Mouse (Mus musculus): ENCODE measurements around the gene Gm20388. TPM values are rescaled to one million over a fixed set of nuclear protein-coding genes. Genes with fewer than 3 reads are reported as not detected.
"Not testable (repeated sequence)": the region's sequence is repeated elsewhere in the genome, so short reads cannot be mapped to it uniquely, and the experiment has no call there.

The Gm20388 gene
- polyA plus RNA-seq, 1 experiment from 2014 or later: 5.3 TPM

GRCm38 (mm10) chr8:123022727-123023126 is 3112.1 kb downstream of the Gm20388 start:
- H3K4me1 ChIP-seq (replicated peaks; ENCODE audit: control insufficient read depth, insufficient read depth, low read length): peaks cover 27% of the 10 kb centered on the region
- no peak for ATAC-seq (replicated peaks; ENCODE audit: low FRiP score)
- 79% methylated on average over 3 of the region's 3 CpGs for WGBS

GRCm38 (mm10) chr8:123024226-123024625 is 3113.6 kb downstream of the Gm20388 start:
- H3K4me3 ChIP-seq (ENCODE audit: low read depth, low read length): no peak overlapping the region
- no peak overlapping the region for H3K9ac ChIP-seq (ENCODE audit: low read depth, low read length)
- no peak for ATAC-seq (replicated peaks; ENCODE audit: low FRiP score)
- WGBS: 93% methylated on average over 2 of the region's 2 CpGs
- H3K27me3 ChIP-seq (replicated peaks; ENCODE audit: control insufficient read depth, insufficient read depth, low read length): no peaks in the 10 kb centered on the region
- DNase-seq (ENCODE audit: low spot score): no peak
- no peak overlapping the region for H3K4me2 ChIP-seq
- H3K9me3 ChIP-seq (ENCODE audit: control insufficient read depth, low read length): no peaks in the 10 kb centered on the region
- H3K4me1 ChIP-seq (replicated peaks; ENCODE audit: control insufficient read depth, insufficient read depth, low read length): peaks cover 16% of the 10 kb centered on the region
- no peaks in the 10 kb centered on the region; the same call in 1 of the 2 replicates for H3K36me3 ChIP-seq (ENCODE audit: control insufficient read depth, insufficient read depth, low read length)
- H3K27ac ChIP-seq (ENCODE audit: low read depth, low read length): no peak overlapping the region

More at GRCm38 (mm10) chr8:123022727-123023126, 3112.1 kb downstream of the Gm20388 start:
- Histone ChIP-seq H3K4me3 (ENCODE audit: low read depth, low read length) (no peak overlapping the region), H3K4me2 (no peak overlapping the region), H3K27me3 (replicated peaks; ENCODE audit: control insufficient read depth, insufficient read depth, low read length) (no peaks in the 10 kb centered on the region), H3K36me3 (ENCODE audit: control insufficient read depth, insufficient read depth, low read length) (no peaks in the 10 kb centered on the region; the same call in 1 of the 2 replicates), H3K9ac (ENCODE audit: low read depth, low read length) (no peak overlapping the region), H3K27ac (ENCODE audit: low read depth, low read length) (no peak overlapping the region), H3K9me3 (ENCODE audit: control insufficient read depth, low read length) (no peaks in the 10 kb centered on the region)
- DNase-seq (ENCODE audit: low spot score): no peak

- no peaks in the 10 kb centered on the region; the same call in 1 of the 2 replicates for H3K36me3 ChIP-seq (ENCODE audit: control insufficient read depth, insufficient read depth, low read length)
- no peak overlapping the region for H3K4me3 ChIP-seq (ENCODE audit: low read depth, low read length)
- no peak overlapping the region for H3K9ac ChIP-seq (ENCODE audit: low read depth, low read length)
- H3K27me3 ChIP-seq (replicated peaks; ENCODE audit: control insufficient read depth, insufficient read depth, low read length): no peaks in the 10 kb centered on the region
- H3K9me3 ChIP-seq (ENCODE audit: control insufficient read depth, low read length): no peaks in the 10 kb centered on the region
- whole genome bisulfite sequencing: 75% methylated on average over 3 of the region's 3 CpGs
- no peak overlapping the region for H3K4me2 ChIP-seq
- ATAC-seq (replicated peaks; ENCODE audit: low FRiP score) (no peak), DNase-seq (ENCODE audit: low spot score) (no peak)
- no peak overlapping the region for H3K27ac ChIP-seq (ENCODE audit: low read depth, low read length)
- H3K4me1 ChIP-seq (replicated peaks; ENCODE audit: control insufficient read depth, insufficient read depth, low read length): peaks cover 19% of the 10 kb centered on the region
Observed at GRCm38 (mm10) chr8:123025951-123026351, 3115.3 kb downstream of the Gm20388 start.

GRCm38 (mm10) chr8:123027786-123028185 is 3117.1 kb downstream of the Gm20388 start:
- WGBS: 75% methylated on average over 8 of the region's 8 CpGs
- no peaks in the 10 kb centered on the region for H3K27me3 ChIP-seq (replicated peaks; ENCODE audit: control insufficient read depth, insufficient read depth, low read length)
- H3K4me2 ChIP-seq: no peak overlapping the region
- H3K9me3 ChIP-seq (ENCODE audit: control insufficient read depth, low read length): no peaks in the 10 kb centered on the region
- no peaks in the 10 kb centered on the region; the same call in 1 of the 2 replicates for H3K36me3 ChIP-seq (ENCODE audit: control insufficient read depth, insufficient read depth, low read length)
- ATAC-seq (replicated peaks; ENCODE audit: low FRiP score) (no peak), DNase-seq (ENCODE audit: low spot score) (no peak)
- peaks cover 23% of the 10 kb centered on the region for H3K4me1 ChIP-seq (replicated peaks; ENCODE audit: control insufficient read depth, insufficient read depth, low read length)
- H3K27ac ChIP-seq (ENCODE audit: low read depth, low read length): no peak overlapping the region
- H3K4me3 ChIP-seq (ENCODE audit: low read depth, low read length): no peak overlapping the region
- no peak overlapping the region for H3K9ac ChIP-seq (ENCODE audit: low read depth, low read length)

GRCm38 (mm10) chr8:123030091-123030490 is 3119.4 kb downstream of the Gm20388 start:
- WGBS: 79% methylated on average over 5 of the region's 5 CpGs
- H3K9me3 ChIP-seq (ENCODE audit: control insufficient read depth, low read length); H3K36me3 ChIP-seq (ENCODE audit: control insufficient read depth, insufficient read depth, low read length); H3K4me2 ChIP-seq; H3K4me3 ChIP-seq (ENCODE audit: low read depth, low read length); H3K27ac ChIP-seq (ENCODE audit: low read depth, low read length); H3K27me3 ChIP-seq (replicated peaks; ENCODE audit: control insufficient read depth, insufficient read depth, low read length); DNase-seq (ENCODE audit: low spot score); H3K9ac ChIP-seq (ENCODE audit: low read depth, low read length); ATAC-seq (replicated peaks; ENCODE audit: low FRiP score): not testable (repeated sequence)
- H3K4me1 ChIP-seq (replicated peaks; ENCODE audit: control insufficient read depth, insufficient read depth, low read length): peaks cover 45% of the 10 kb centered on the region

- no peak overlapping the region for H3K27ac ChIP-seq (ENCODE audit: low read depth, low read length)
- H3K9me3 ChIP-seq (ENCODE audit: control insufficient read depth, low read length): no peaks in the 10 kb centered on the region
- DNase-seq (ENCODE audit: low spot score): no peak
- no peak for ATAC-seq (replicated peaks; ENCODE audit: low FRiP score)
- H3K27me3 ChIP-seq (replicated peaks; ENCODE audit: control insufficient read depth, insufficient read depth, low read length): no peaks in the 10 kb centered on the region
- H3K36me3 ChIP-seq (ENCODE audit: control insufficient read depth, insufficient read depth, low read length): no peaks in the 10 kb centered on the region
- 67% methylated on average over 7 of the region's 7 CpGs for WGBS
- no peak overlapping the region for H3K4me2 ChIP-seq
- H3K9ac ChIP-seq (ENCODE audit: low read depth, low read length): no peak overlapping the region
- no peak overlapping the region for H3K4me3 ChIP-seq (ENCODE audit: low read depth, low read length)
- H3K4me1 ChIP-seq (replicated peaks; ENCODE audit: control insufficient read depth, insufficient read depth, low read length): peaks cover 53% of the 10 kb centered on the region
Observed at GRCm38 (mm10) chr8:123031321-123031978, 3120.8 kb downstream of the Gm20388 start.

GRCm38 (mm10) chr8:123032730-123033129 is 3122.1 kb downstream of the Gm20388 start:
- Histone ChIP-seq H3K27ac (ENCODE audit: low read depth, low read length) (no peak overlapping the region), H3K9me3 (ENCODE audit: control insufficient read depth, low read length) (no peaks in the 10 kb centered on the region), H3K4me1 (replicated peaks; ENCODE audit: control insufficient read depth, insufficient read depth, low read length) (peaks cover 62% of the 10 kb centered on the region), H3K9ac (ENCODE audit: low read depth, low read length) (no peak overlapping the region), H3K27me3 (replicated peaks; ENCODE audit: control insufficient read depth, insufficient read depth, low read length) (no peaks in the 10 kb centered on the region), H3K4me2 (no peak overlapping the region), H3K36me3 (ENCODE audit: control insufficient read depth, insufficient read depth, low read length) (no peaks in the 10 kb centered on the region), H3K4me3 (ENCODE audit: low read depth, low read length) (no peak overlapping the region)
- DNase-seq (ENCODE audit: low spot score) (no peak), ATAC-seq (replicated peaks; ENCODE audit: low FRiP score) (no peak)

- Histone ChIP-seq H3K4me1 (replicated peaks; ENCODE audit: control insufficient read depth, insufficient read depth, low read length) (peaks cover 66% of the 10 kb centered on the region), H3K27ac (ENCODE audit: low read depth, low read length) (no peak overlapping the region), H3K9ac (ENCODE audit: low read depth, low read length) (no peak overlapping the region), H3K4me3 (ENCODE audit: low read depth, low read length) (no peak overlapping the region), H3K27me3 (replicated peaks; ENCODE audit: control insufficient read depth, insufficient read depth, low read length) (no peaks in the 10 kb centered on the region), H3K36me3 (ENCODE audit: control insufficient read depth, insufficient read depth, low read length) (no peaks in the 10 kb centered on the region), H3K9me3 (ENCODE audit: control insufficient read depth, low read length) (no peaks in the 10 kb centered on the region), H3K4me2 (peak overlapping the region; percentile 33)
- DNase-seq (ENCODE audit: low spot score): no peak
- ATAC-seq (replicated peaks; ENCODE audit: low FRiP score): no peak
Observed at GRCm38 (mm10) chr8:123033431-123033830, 3122.8 kb downstream of the Gm20388 start.

GRCm38 (mm10) chr8:123034171-123034570 is 3123.5 kb downstream of the Gm20388 start:
- Histone ChIP-seq H3K36me3 (ENCODE audit: control insufficient read depth, insufficient read depth, low read length) (no peaks in the 10 kb centered on the region), H3K4me3 (ENCODE audit: low read depth, low read length) (no peak overlapping the region), H3K27ac (ENCODE audit: low read depth, low read length) (no peak overlapping the region), H3K27me3 (replicated peaks; ENCODE audit: control insufficient read depth, insufficient read depth, low read length) (no peaks in the 10 kb centered on the region), H3K9me3 (ENCODE audit: control insufficient read depth, low read length) (no peaks in the 10 kb centered on the region), H3K4me2 (peak overlapping the region; percentile 28; the same call in 1 of the 2 replicates), H3K9ac (ENCODE audit: low read depth, low read length) (no peak overlapping the region), H3K4me1 (replicated peaks; ENCODE audit: control insufficient read depth, insufficient read depth, low read length) (peaks cover 69% of the 10 kb centered on the region)
- DNase-seq (ENCODE audit: low spot score) (no peak), ATAC-seq (replicated peaks; ENCODE audit: low FRiP score) (no peak)
- WGBS: 56% methylated on average over 6 of the region's 6 CpGs
